Mouse (Mus musculus): ENCODE measurements around the gene Psmb9. TPM values are rescaled to one million over a fixed set of nuclear protein-coding genes. Genes with fewer than 3 reads are reported as not detected.
"Not testable (repeated sequence)": the region's sequence is repeated elsewhere in the genome, so short reads cannot be mapped to it uniquely, and the experiment has no call there.

Psmb9 gene
- polyA plus RNA-seq, 1 experiment = 195 TPM

- 77% methylated on average over 4 of the region's 4 CpGs for WGBS
- not testable (repeated sequence) for DNase-seq (ENCODE audit: low read depth, low spot score)
Observed at GRCm38 (mm10) chr17:34144221-34144620, 43.3 kb downstream of the Psmb9 start.

- no peak for DNase-seq (ENCODE audit: low read depth, low spot score)
- WGBS = 76% methylated on average over 5 of the region's 5 CpGs
Observed at GRCm38 (mm10) chr17:34143461-34143860, 44.1 kb downstream of the Psmb9 start.

- DNase-seq (ENCODE audit: low read depth, low spot score) = no peak
- WGBS = 35% methylated on average over 7 of the region's 7 CpGs
Observed at GRCm38 (mm10) chr17:34143033-34143432, 44.5 kb downstream of the Psmb9 start, which contains the start of gene H2-DMb2. Gene H2-DMb2 (plus strand): TSS chr17:34143307.

- 69% methylated on average over 7 of the region's 7 CpGs for WGBS
Observed at GRCm38 (mm10) chr17:34142456-34143010, 45.0 kb downstream of the Psmb9 start.

GRCm38 (mm10) chr17:34141448-34141847 is 46.1 kb downstream of the Psmb9 start:
- WGBS = 51% methylated on average over 4 of the region's 4 CpGs
- DNase-seq (ENCODE audit: low read depth, low spot score) = no peak

More at GRCm38 (mm10) chr17:34142456-34143010, 45.0 kb downstream of the Psmb9 start:
- DNase-seq (ENCODE audit: low read depth, low spot score) = no peak

GRCm38 (mm10) chr17:34140240-34140639 is 47.3 kb downstream of the Psmb9 start:
- WGBS = 21% methylated on average over 5 of the region's 5 CpGs
- DNase-seq (ENCODE audit: low read depth, low spot score) = no peak

- DNase-seq (ENCODE audit: low read depth, low spot score) = no peak
- WGBS = 11% methylated on average over 16 of the region's 16 CpGs
Observed at GRCm38 (mm10) chr17:34139416-34139815, 48.1 kb downstream of the Psmb9 start.

GRCm38 (mm10) chr17:34138655-34139054 is 48.9 kb downstream of the Psmb9 start:
- WGBS = 84% methylated on average over 7 of the region's 7 CpGs
- no peak for DNase-seq (ENCODE audit: low read depth, low spot score)

GRCm38 (mm10) chr17:34137601-34138000 is 50.0 kb downstream of the Psmb9 start:
- 81% methylated on average over 7 of the region's 7 CpGs for WGBS
- no peak for DNase-seq (ENCODE audit: low read depth, low spot score)

GRCm38 (mm10) chr17:34135297-34136224 is 52.0 kb downstream of the Psmb9 start:
- 5% methylated on average over 31 of the region's 31 CpGs for WGBS
- DNase-seq (ENCODE audit: low read depth, low spot score) = peak; percentile 99

GRCm38 (mm10) chr17:34134451-34134850 is 53.1 kb downstream of the Psmb9 start:
- DNase-seq (ENCODE audit: low read depth, low spot score) = no peak
- 71% methylated on average over 3 of the region's 3 CpGs for WGBS

- 71% methylated on average over 11 of the region's 11 CpGs for WGBS
- no peak for DNase-seq (ENCODE audit: low read depth, low spot score)
Observed at GRCm38 (mm10) chr17:34133289-34133688, 54.3 kb downstream of the Psmb9 start.

Other genes with a start within 250 kb of the Psmb9 start
- gene Pfdn6, start 247.4 kb downstream of the Psmb9 start, polyA plus RNA-seq (2012; rRNA removed) = 28.6 and 35.4 TPM in 2 replicates
- 19.1 and 23.6 TPM in 2 replicates for gene Wdr46, start 247.1 kb downstream of the Psmb9 start, polyA plus RNA-seq (2012; rRNA removed)
- gene B3galt4, start 236.3 kb downstream of the Psmb9 start, polyA plus RNA-seq (2012; rRNA removed) = 15.6 and 19.8 TPM in 2 replicates
- gene Vps52, start 232.0 kb downstream of the Psmb9 start, polyA plus RNA-seq (2012; rRNA removed) = 44.6 and 59.1 TPM in 2 replicates
- gene Rps18, start 231.8 kb downstream of the Psmb9 start, polyA plus RNA-seq (2012; rRNA removed) = 617 and 700 TPM in 2 replicates
- 5,020 and 5,402 TPM in 2 replicates for gene H2-K1, start 187.4 kb downstream of the Psmb9 start, polyA plus RNA-seq (2012; rRNA removed)
- 17.0 and 21.3 TPM in 2 replicates for gene Ring1, start 163.1 kb downstream of the Psmb9 start, polyA plus RNA-seq (2012; rRNA removed)
- gene H2-Ke6, start 159.7 kb downstream of the Psmb9 start, polyA plus RNA-seq (2012; rRNA removed) = 43.2 and 48.6 TPM in 2 replicates
- gene Slc39a7, start 156.1 kb downstream of the Psmb9 start, polyA plus RNA-seq (2012; rRNA removed) = 129 and 133 TPM in 2 replicates
- gene Rxrb, start 156.0 kb downstream of the Psmb9 start, polyA plus RNA-seq (2012; rRNA removed) = 41.6 and 49.9 TPM in 2 replicates
- 0.60 and 0.95 TPM in 2 replicates for gene Col11a2, start 148.3 kb downstream of the Psmb9 start, polyA plus RNA-seq (2012; rRNA removed)
- gene H2-Oa, start 95.4 kb downstream of the Psmb9 start, polyA plus RNA-seq (2012; rRNA removed) = 16.5 and 21.5 TPM in 2 replicates
- 218 and 235 TPM in 2 replicates for gene H2-DMa, start 68.2 kb downstream of the Psmb9 start, polyA plus RNA-seq (2012; rRNA removed)
- 85.8 and 92.2 TPM in 2 replicates for gene Brd2, start 65.1 kb downstream of the Psmb9 start, polyA plus RNA-seq (2012; rRNA removed)
- 31.0 and 41.3 TPM in 2 replicates for gene H2-DMb2, start 44.5 kb downstream of the Psmb9 start, polyA plus RNA-seq (2012; rRNA removed)
- 322 and 350 TPM in 2 replicates for gene H2-DMb1, start 34.7 kb downstream of the Psmb9 start, polyA plus RNA-seq (2012; rRNA removed)
- 80.6 and 126 TPM in 2 replicates for gene Tap1, start 211 bp downstream of the Psmb9 start, polyA plus RNA-seq (2012; rRNA removed)
- 391 and 440 TPM in 2 replicates for gene Psmb8, start 10.0 kb upstream of the Psmb9 start, polyA plus RNA-seq (2012; rRNA removed)
- gene Tap2, start 15.8 kb upstream of the Psmb9 start, polyA plus RNA-seq (2012; rRNA removed) = 44.9 and 56.5 TPM in 2 replicates
- 25.1 and 30.6 TPM in 2 replicates for gene H2-Ob, start 51.1 kb upstream of the Psmb9 start, polyA plus RNA-seq (2012; rRNA removed)
- 3,098 and 3,636 TPM in 2 replicates for gene H2-Ab1, start 69.9 kb upstream of the Psmb9 start, polyA plus RNA-seq (2012; rRNA removed)
- 1,441 and 1,600 TPM in 2 replicates for gene H2-Aa, start 100.1 kb upstream of the Psmb9 start, polyA plus RNA-seq (2012; rRNA removed)
- gene H2-Eb1, start 118.1 kb upstream of the Psmb9 start, polyA plus RNA-seq (2012; rRNA removed) = 665 and 730 TPM in 2 replicates
- 2.6 and 3.1 TPM in 2 replicates for gene H2-Eb2, start 137.9 kb upstream of the Psmb9 start, polyA plus RNA-seq (2012; rRNA removed)
- 48.4 and 121 TPM in 2 replicates for gene Btnl2, start 167.1 kb upstream of the Psmb9 start, polyA plus RNA-seq (2012; rRNA removed)
- 81.1 and 155 TPM in 2 replicates for gene Btnl1, start 189.4 kb upstream of the Psmb9 start, polyA plus RNA-seq (2012; rRNA removed)
- 0.64 and 1.3 TPM in 2 replicates for gene BC051142, start 211.1 kb upstream of the Psmb9 start, polyA plus RNA-seq (2012; rRNA removed)

All from large intestine, adult 2 months (tissue).